Mouse (Mus musculus): ENCODE measurements at regions not wholly inside any gene's neighbourhood (a gene's known extent, or its start where the extent isn't known, plus 50 kb on each side); places are given as distances from the start of the nearest gene placed in this dataset.

- ATAC-seq = peak; percentile 43
These were observed 54.5 kb upstream of the Mafb start for GRCm38 (mm10) chr2:160421216-160421911.

- no peak for ATAC-seq
These were observed 57.6 kb upstream of the Mafb start for GRCm38 (mm10) chr2:160424491-160424890.

GRCm38 (mm10) chr2:160427431-160427830 lies 60.6 kb upstream of the Mafb start:
- peak; percentile 63 for ATAC-seq

GRCm38 (mm10) chr2:160433252-160433651 lies 66.4 kb upstream of the Mafb start:
- ATAC-seq = no peak

- peak; percentile 83 for ATAC-seq
These were observed 67.8 kb upstream of the Mafb start for GRCm38 (mm10) chr2:160434701-160435100.

- no peak for ATAC-seq
These were observed 68.8 kb upstream of the Mafb start for GRCm38 (mm10) chr2:160435622-160436021.

GRCm38 (mm10) chr2:160439028-160439427 lies 72.2 kb upstream of the Mafb start:
- no peak for ATAC-seq

- no peak for ATAC-seq
These were observed 73.4 kb upstream of the Mafb start for GRCm38 (mm10) chr2:160440236-160440635.

- ATAC-seq = no peak
These were observed 84.2 kb upstream of the Mafb start for GRCm38 (mm10) chr2:160451057-160451456.

- peak; percentile 76 for ATAC-seq
These were observed 84.8 kb upstream of the Mafb start for GRCm38 (mm10) chr2:160451481-160452238.

- ATAC-seq = no peak
These were observed 85.3 kb upstream of the Mafb start for GRCm38 (mm10) chr2:160452239-160452530.

- ATAC-seq = no peak
These were observed 85.9 kb upstream of the Mafb start for GRCm38 (mm10) chr2:160452730-160453129.

GRCm38 (mm10) chr2:160455617-160456016 lies 88.8 kb upstream of the Mafb start:
- no peak for ATAC-seq

GRCm38 (mm10) chr2:160456681-160457080 lies 89.8 kb upstream of the Mafb start:
- ATAC-seq = no peak

- no peak for ATAC-seq
These were observed 104.7 kb upstream of the Mafb start for GRCm38 (mm10) chr2:160471561-160471960.

- ATAC-seq = no peak
These were observed 109.3 kb upstream of the Mafb start for GRCm38 (mm10) chr2:160476181-160476580.

GRCm38 (mm10) chr2:160479240-160479639 lies 112.4 kb upstream of the Mafb start:
- no peak for ATAC-seq

GRCm38 (mm10) chr2:160485097-160485496 lies 118.2 kb upstream of the Mafb start:
- ATAC-seq = no peak

GRCm38 (mm10) chr2:160485515-160485914 lies 118.7 kb upstream of the Mafb start:
- ATAC-seq = no peak

- no peak for ATAC-seq
These were observed 132.9 kb upstream of the Mafb start for GRCm38 (mm10) chr2:160499726-160500125.

GRCm38 (mm10) chr2:160502901-160503300 lies 136.0 kb upstream of the Mafb start:
- ATAC-seq = no peak

- no peak for ATAC-seq
These were observed 136.9 kb upstream of the Mafb start for GRCm38 (mm10) chr2:160503597-160504393.

GRCm38 (mm10) chr2:160504394-160504657 lies 137.5 kb upstream of the Mafb start:
- no peak for ATAC-seq

GRCm38 (mm10) chr2:160507371-160507770 lies 138.3 kb upstream of the Top1 start:
- ATAC-seq = no peak
